Mouse (Mus musculus) heart, embryonic 14.5 days (tissue): Measurements from ENCODE around the gene Bcl2l11. TPM values are rescaled to one million over a fixed set of nuclear protein-coding genes. Genes with fewer than 3 reads are reported as not detected.

ENCODE experiments used
- ATAC-seq: fragments of 200-750 bp; cut with Nextera tagmentation; 2 replicates; pipeline ENCODE4 v1.8.0; 2017; ENCODE audit warnings: low read depth, moderate TSS enrichment; ENCODE audit not compliant: insufficient number of reproducible peaks, insufficient read depth, low FRiP score
- H3K27ac ChIP-seq, 2 experiments: fragments of 200-500 bp in 1 of 2; fragments of 300-500 bp in 1 of 2; sonication (generic) in 1 of 2; replicated peaks in 1 of 2; 2 replicates each; pipeline ENCODE4 v1.5.1; 2012 to 2014; ENCODE audit warnings: low read depth in 2 of 2, low read length in 2 of 2, control low read depth in 1 of 2, mild to moderate bottlenecking in 1 of 2, mixed read lengths in 1 of 2; ENCODE audit not compliant: control insufficient read depth in 1 of 2, insufficient read depth in 1 of 2
- H3K27me3 ChIP-seq: fragments of 300-500 bp; sonication (generic); 2 replicates; pipeline ENCODE4 v1.6.1; 2014; ENCODE audit warnings: mild to moderate bottlenecking, low read length, control low read depth; ENCODE audit not compliant: control insufficient read depth, insufficient read depth
- H3K36me3 ChIP-seq: fragments of 300-500 bp; sonication (generic); 2 replicates; pipeline ENCODE4 v1.6.1; 2014; ENCODE audit warnings: mild to moderate bottlenecking, control low read depth, low read length, mixed read lengths; ENCODE audit not compliant: control insufficient read depth, insufficient read depth
- H3K4me1 ChIP-seq, 2 experiments: fragments of 200-500 bp in 1 of 2; fragments of 300-500 bp in 1 of 2; sonication (generic) in 1 of 2; 2 replicates each; pipeline ENCODE4 v1.6.1; 2012 to 2014; ENCODE audit warnings: low read length in 2 of 2, control low read depth in 1 of 2, mixed read lengths in 1 of 2; ENCODE audit not compliant: control insufficient read depth in 2 of 2, insufficient read depth in 2 of 2
- H3K4me2 ChIP-seq: fragments of 300-500 bp; sonication (generic); 2 replicates; pipeline ENCODE4 v1.6.1; 2014; ENCODE audit warnings: mild to moderate bottlenecking, low read length
- H3K4me3 ChIP-seq, 2 experiments: fragments of 200-500 bp in 1 of 2; fragments of 300-500 bp in 1 of 2; sonication (generic) in 1 of 2; 2 replicates each; pipeline ENCODE4 v1.5.1; 2012 to 2014; ENCODE audit warnings: low read length in 2 of 2, mild to moderate bottlenecking in 2 of 2, control low read depth in 1 of 2, low read depth in 1 of 2, moderate library complexity in 1 of 2; ENCODE audit not compliant: control insufficient read depth in 1 of 2, insufficient read depth in 1 of 2
- H3K9ac ChIP-seq: fragments of 300-500 bp; sonication (generic); 2 replicates; pipeline ENCODE4 v1.6.1; 2014; ENCODE audit warnings: mild to moderate bottlenecking, low read length
- H3K9me3 ChIP-seq: fragments of 300-500 bp; sonication (generic); 2 replicates; pipeline ENCODE4 v1.6.1; 2016; ENCODE audit warnings: low read length, control low read depth; ENCODE audit not compliant: control insufficient read depth
- WGBS: fragments of 180-500 bp; shearing (Covaris S2); extraction: QIAGEN DNeasy Blood & Tissue Kit; methylation state at CpG from one replicate; pipeline ENCODE4 v1.1.7; 2014; 5-methylcytosine and 5-hydroxymethylcytosine counted together
- polyA plus RNA-seq: library from polyadenylated mRNA; unstranded; fragments of >200 nt; fragmentation: Nextera tagmentation; extraction: Ambion mirVana; gene quantifications from 2 replicates; pipeline ENCODE4 v1.2.1, GENCODE M21; 2014

The Bcl2l11 gene
- polyA plus RNA-seq, 1 experiment from 2014 or later = 21.0 TPM

- 6% methylated on average over 23 of the region's 23 CpGs for WGBS
Measured at GRCm38 (mm10) chr2:128123921-128124683, 1.7 kb upstream of the Bcl2l11 start.

GRCm38 (mm10) chr2:128124693-128125092 is 1.1 kb upstream of the Bcl2l11 start:
- peak overlapping the region; percentile 73 to 78 for H3K4me3 ChIP-seq
- peaks cover 7% of the 10 kb centered on the region; the same call in 1 of the 2 replicates for H3K27me3 ChIP-seq
- H3K36me3 ChIP-seq = peaks cover 11% of the 10 kb centered on the region
- no peaks in the 10 kb centered on the region for H3K9me3 ChIP-seq
- no peak overlapping the region for H3K27ac ChIP-seq
- peak overlapping the region; percentile 70 for H3K9ac ChIP-seq
- no peak for ATAC-seq
- peak overlapping the region; percentile 91 for H3K4me2 ChIP-seq
- peaks cover 29% of the 10 kb centered on the region in 2 experiments for H3K4me1 ChIP-seq
- WGBS = 6% methylated on average over 15 of the region's 15 CpGs

More at GRCm38 (mm10) chr2:128123921-128124683, 1.7 kb upstream of the Bcl2l11 start:
- Histone ChIP-seq H3K9me3 (no peaks in the 10 kb centered on the region), H3K27me3 (peaks cover 7% of the 10 kb centered on the region; the same call in 1 of the 2 replicates), H3K27ac (no peak overlapping the region), H3K9ac (peak overlapping the region; percentile 70), H3K4me1 (peaks cover 27 to 29% of the 10 kb centered on the region in 2 experiments), H3K36me3 (peaks cover 6% of the 10 kb centered on the region), H3K4me2 (peak overlapping the region; percentile 91), H3K4me3 (peak overlapping the region; percentile 73 to 78)
- ATAC-seq = no peak

GRCm38 (mm10) chr2:128126591-128127051 is 783 bp downstream of the Bcl2l11 start:
- whole genome bisulfite sequencing = under 1% methylated on average over 35 of the region's 35 CpGs
- Histone ChIP-seq H3K9me3 (no peaks in the 10 kb centered on the region), H3K27ac (peak overlapping the region; percentile 55 to 93; a peak in 3 of 4 replicates), H3K4me2 (peak overlapping the region; percentile 91), H3K36me3 (peaks cover 31% of the 10 kb centered on the region), H3K27me3 (peaks cover 7% of the 10 kb centered on the region; the same call in 1 of the 2 replicates), H3K4me3 (peak overlapping the region; percentile 73 to 78), H3K4me1 (peaks cover 29 to 32% of the 10 kb centered on the region in 2 experiments), H3K9ac (peak overlapping the region; percentile 87)
- no peak for ATAC-seq

- ATAC-seq = peak; percentile 88
- Histone ChIP-seq H3K36me3 (peaks cover 36% of the 10 kb centered on the region), H3K27me3 (peaks cover 7% of the 10 kb centered on the region; the same call in 1 of the 2 replicates), H3K9ac (peak overlapping the region; percentile 87), H3K4me2 (peak overlapping the region; percentile 91), H3K27ac (peak overlapping the region; percentile 90 to 93), H3K4me1 (peaks cover 28 to 32% of the 10 kb centered on the region in 2 experiments), H3K9me3 (no peaks in the 10 kb centered on the region), H3K4me3 (peak overlapping the region; percentile 73 to 78)
- under 1% methylated on average over 61 of the region's 67 CpGs for WGBS
Measured at GRCm38 (mm10) chr2:128127121-128127671, 1.4 kb downstream of the Bcl2l11 start.

- peak overlapping the region; percentile 90 to 93 for H3K27ac ChIP-seq
- peaks cover 24 to 28% of the 10 kb centered on the region in 2 experiments for H3K4me1 ChIP-seq
Measured at GRCm38 (mm10) chr2:128127691-128128292, 2.0 kb downstream of the Bcl2l11 start.

GRCm38 (mm10) chr2:128128532-128128931 is 2.7 kb downstream of the Bcl2l11 start:
- H3K4me3 ChIP-seq = peak overlapping the region; percentile 73 to 78
- H3K36me3 ChIP-seq = peaks cover 48% of the 10 kb centered on the region
- peak overlapping the region in 1 of 2 experiments; percentile 93; a peak in 2 of 4 replicates for H3K27ac ChIP-seq
- H3K9me3 ChIP-seq = no peaks in the 10 kb centered on the region
- peaks cover 7% of the 10 kb centered on the region; the same call in 1 of the 2 replicates for H3K27me3 ChIP-seq
- H3K4me2 ChIP-seq = peak overlapping the region; percentile 91
- 48% methylated on average over 10 of the region's 10 CpGs for WGBS
- peak overlapping the region; percentile 84 for H3K9ac ChIP-seq
- H3K4me1 ChIP-seq = peaks cover 17 to 24% of the 10 kb centered on the region in 2 experiments
- ATAC-seq = no peak

More at GRCm38 (mm10) chr2:128127691-128128292, 2.0 kb downstream of the Bcl2l11 start:
- Histone ChIP-seq H3K4me2 (peak overlapping the region; percentile 91), H3K36me3 (peaks cover 41% of the 10 kb centered on the region), H3K4me3 (peak overlapping the region; percentile 73 to 78), H3K9ac (peak overlapping the region; percentile 84), H3K27me3 (peaks cover 7% of the 10 kb centered on the region; the same call in 1 of the 2 replicates), H3K9me3 (no peaks in the 10 kb centered on the region)
- ATAC-seq = peak; percentile 32
- WGBS = under 1% methylated on average over 48 of the region's 48 CpGs

- Histone ChIP-seq H3K9me3 (no peaks in the 10 kb centered on the region), H3K4me1 (peaks cover 5 to 15% of the 10 kb centered on the region in 2 experiments; a peak in 3 of 4 replicates), H3K27ac (no peak overlapping the region), H3K27me3 (no peaks in the 10 kb centered on the region), H3K36me3 (peaks cover 71% of the 10 kb centered on the region), H3K9ac (no peak overlapping the region), H3K4me2 (no peak overlapping the region), H3K4me3 (no peak overlapping the region)
- 89% methylated on average over 11 of the region's 11 CpGs for WGBS
- no peak for ATAC-seq
Measured at GRCm38 (mm10) chr2:128131503-128131902, 5.7 kb downstream of the Bcl2l11 start.
